Mouse (Mus musculus) forebrain, embryonic 11.5 days (tissue): ENCODE measurements around the gene Zranb1. TPM values are rescaled to one million over a fixed set of nuclear protein-coding genes. Genes with fewer than 3 reads are reported as not detected.

Experiments
- ATAC-seq: fragments of 200-750 bp; cut with Nextera tagmentation; replicated peaks from 2 replicates; pipeline ENCODE4 v1.8.0; 2017; ENCODE audit warnings: moderate TSS enrichment; ENCODE audit not compliant: low FRiP score
- DNase-seq: peaks from one replicate; pipeline ENCODE4 v3.0.0-alpha.2; 2017; ENCODE audit warnings: low spot score
- H3K27ac ChIP-seq: fragments of 300-500 bp; sonication (generic); 2 replicates; pipeline ENCODE4 v1.5.1; 2014; ENCODE audit warnings: low read depth, low read length
- H3K27me3 ChIP-seq: fragments of 300-500 bp; sonication (generic); 2 replicates; pipeline ENCODE4 v1.6.1; 2014; ENCODE audit warnings: mild to moderate bottlenecking, low read length, mixed read lengths; ENCODE audit not compliant: control insufficient read depth, insufficient read depth
- H3K36me3 ChIP-seq: fragments of 300-500 bp; sonication (generic); 2 replicates; pipeline ENCODE4 v1.6.1; 2014; ENCODE audit warnings: mild to moderate bottlenecking, low read length, moderate library complexity, mixed read lengths; ENCODE audit not compliant: control insufficient read depth, insufficient read depth
- H3K4me1 ChIP-seq: fragments of 300-500 bp; sonication (generic); replicated peaks from 2 replicates; pipeline ENCODE4 v1.6.1; 2014; ENCODE audit warnings: low read length, mixed read lengths; ENCODE audit not compliant: control insufficient read depth, insufficient read depth
- H3K4me2 ChIP-seq: fragments of 300-500 bp; sonication (generic); 2 replicates; pipeline ENCODE4 v1.6.1; 2014; ENCODE audit warnings: low read depth, mild to moderate bottlenecking, low read length, moderate library complexity, mixed read lengths; ENCODE audit not compliant: severe bottlenecking
- H3K4me3 ChIP-seq: fragments of 300-500 bp; sonication (generic); 2 replicates; pipeline ENCODE4 v1.5.1; 2014; ENCODE audit warnings: low read depth, low read length
- H3K9ac ChIP-seq: fragments of 300-500 bp; sonication (generic); 2 replicates; pipeline ENCODE4 v1.6.1; 2014; ENCODE audit warnings: low read length
- H3K9me3 ChIP-seq: fragments of 300-500 bp; sonication (generic); 2 replicates; pipeline ENCODE4 v1.6.1; 2016; ENCODE audit warnings: low read length, mixed read lengths; ENCODE audit not compliant: control insufficient read depth
- WGBS: fragments of 180-500 bp; shearing (Covaris S2); extraction: QIAGEN DNeasy Blood & Tissue Kit; methylation state at CpG from one replicate; pipeline ENCODE4 v1.1.7; 2014; 5-methylcytosine and 5-hydroxymethylcytosine counted together
- polyA plus RNA-seq: library from polyadenylated mRNA; unstranded; fragments of >200 nt; fragmentation: Nextera tagmentation; extraction: Ambion mirVana; gene quantifications from 2 replicates; pipeline ENCODE4 v1.2.1, GENCODE M21; 2014

The Zranb1 gene
- polyA plus RNA-seq, 1 experiment from 2014 or later, result 18.1 TPM

- no peak overlapping the region for H3K9ac ChIP-seq
- H3K36me3 ChIP-seq, result no peaks in the 10 kb centered on the region
- H3K27me3 ChIP-seq, result no peaks in the 10 kb centered on the region
- no peak overlapping the region for H3K4me3 ChIP-seq
- no peaks in the 10 kb centered on the region for H3K9me3 ChIP-seq
- WGBS, result 70% methylated on average over 2 of the region's 2 CpGs
- H3K4me1 ChIP-seq, result no peaks in the 10 kb centered on the region
- no peak for DNase-seq
- no peak overlapping the region for H3K4me2 ChIP-seq
- no peak overlapping the region for H3K27ac ChIP-seq
- ATAC-seq, result no peak
Measured at GRCm38 (mm10) chr7:132900826-132901531, 30.0 kb upstream of the Zranb1 start.

GRCm38 (mm10) chr7:132903796-132904195 lies 27.1 kb upstream of the Zranb1 start:
- 84% methylated on average over 3 of the region's 3 CpGs for WGBS
- no peak overlapping the region for H3K9ac ChIP-seq
- H3K9me3 ChIP-seq, result no peaks in the 10 kb centered on the region; the same call in 1 of the 2 replicates
- ATAC-seq, result no peak
- no peak overlapping the region for H3K4me3 ChIP-seq
- DNase-seq, result no peak
- H3K27ac ChIP-seq, result no peak overlapping the region
- no peaks in the 10 kb centered on the region for H3K4me1 ChIP-seq
- no peak overlapping the region for H3K4me2 ChIP-seq
- H3K27me3 ChIP-seq, result no peaks in the 10 kb centered on the region
- no peaks in the 10 kb centered on the region for H3K36me3 ChIP-seq

GRCm38 (mm10) chr7:132921971-132922370 lies 9.0 kb upstream of the Zranb1 start:
- no peak for ATAC-seq
- WGBS, result 37% methylated on average over 3 of the region's 3 CpGs
- H3K27me3 ChIP-seq, result no peaks in the 10 kb centered on the region

DNA sequence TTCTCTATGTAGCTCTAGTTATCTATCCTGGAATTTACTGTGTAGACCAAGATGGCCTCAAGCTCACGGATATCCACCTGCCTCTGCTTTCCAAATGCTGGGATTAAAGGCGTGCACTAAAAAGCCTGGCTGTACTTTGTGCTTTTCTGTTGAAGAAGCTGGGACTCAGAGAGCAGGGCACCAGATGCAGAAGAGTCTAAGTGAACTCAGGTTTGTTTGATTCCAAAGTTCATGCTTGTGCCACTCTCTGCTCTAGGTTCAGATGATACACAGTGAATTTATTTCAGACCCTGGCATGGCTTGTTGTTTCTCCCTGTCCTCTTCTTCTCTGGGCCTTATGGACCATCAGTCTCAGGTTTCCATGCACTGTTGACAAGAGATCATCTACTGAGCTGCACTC lies 5.7 kb upstream of the Zranb1 start:
- ATAC-seq (no peak), DNase-seq (no peak)
- 67% methylated on average over 2 of the region's 2 CpGs for WGBS

More at GRCm38 (mm10) chr7:132921971-132922370, 9.0 kb upstream of the Zranb1 start:
- Histone ChIP-seq H3K36me3 (no peaks in the 10 kb centered on the region), H3K9ac (no peak overlapping the region), H3K27ac (no peak overlapping the region), H3K9me3 (no peaks in the 10 kb centered on the region), H3K4me2 (no peak overlapping the region), H3K4me1 (no peaks in the 10 kb centered on the region), H3K4me3 (no peak overlapping the region)
- no peak for DNase-seq

GRCm38 (mm10) chr7:132927201-132927600 lies 3.7 kb upstream of the Zranb1 start:
- H3K4me1 ChIP-seq, result peaks cover 3% of the 10 kb centered on the region; the same call in 1 of the 2 replicates

More for the DNA sequence above, 5.7 kb upstream of the Zranb1 start:
- no peaks in the 10 kb centered on the region for H3K9me3 ChIP-seq
- H3K4me2 ChIP-seq, result no peak overlapping the region
- no peak overlapping the region for H3K4me3 ChIP-seq
- H3K27ac ChIP-seq, result no peak overlapping the region
- H3K4me1 ChIP-seq, result 0 out of 2 replicates have a peak, but pooled peaks cover 3% of the 10 kb centered on the region
- H3K27me3 ChIP-seq, result no peaks in the 10 kb centered on the region
- no peaks in the 10 kb centered on the region for H3K36me3 ChIP-seq
- no peak overlapping the region for H3K9ac ChIP-seq

GRCm38 (mm10) chr7:132930055-132930454 lies 887 bp upstream of the Zranb1 start:
- H3K4me3 ChIP-seq, result peak overlapping the region; percentile 97
- peaks cover 3% of the 10 kb centered on the region; the same call in 1 of the 2 replicates for H3K4me1 ChIP-seq
- ATAC-seq, result no peak
- no peak overlapping the region for H3K27ac ChIP-seq
- peak overlapping the region; percentile 63; the same call in 1 of the 2 replicates for H3K9ac ChIP-seq
- H3K4me2 ChIP-seq, result peak overlapping the region; percentile 49; the same call in 1 of the 2 replicates
- no peaks in the 10 kb centered on the region for H3K27me3 ChIP-seq
- no peaks in the 10 kb centered on the region for H3K9me3 ChIP-seq
- H3K36me3 ChIP-seq, result no peaks in the 10 kb centered on the region
- WGBS, result 86% methylated on average over 5 of the region's 5 CpGs
- no peak for DNase-seq

More at GRCm38 (mm10) chr7:132927201-132927600, 3.7 kb upstream of the Zranb1 start:
- no peaks in the 10 kb centered on the region for H3K27me3 ChIP-seq
- H3K4me2 ChIP-seq, result no peak overlapping the region
- H3K27ac ChIP-seq, result no peak overlapping the region
- H3K36me3 ChIP-seq, result no peaks in the 10 kb centered on the region
- DNase-seq, result no peak
- H3K4me3 ChIP-seq, result no peak overlapping the region
- H3K9me3 ChIP-seq, result no peaks in the 10 kb centered on the region
- no peak overlapping the region for H3K9ac ChIP-seq
- 68% methylated on average over 3 of the region's 3 CpGs for WGBS
- ATAC-seq, result no peak

DNA sequence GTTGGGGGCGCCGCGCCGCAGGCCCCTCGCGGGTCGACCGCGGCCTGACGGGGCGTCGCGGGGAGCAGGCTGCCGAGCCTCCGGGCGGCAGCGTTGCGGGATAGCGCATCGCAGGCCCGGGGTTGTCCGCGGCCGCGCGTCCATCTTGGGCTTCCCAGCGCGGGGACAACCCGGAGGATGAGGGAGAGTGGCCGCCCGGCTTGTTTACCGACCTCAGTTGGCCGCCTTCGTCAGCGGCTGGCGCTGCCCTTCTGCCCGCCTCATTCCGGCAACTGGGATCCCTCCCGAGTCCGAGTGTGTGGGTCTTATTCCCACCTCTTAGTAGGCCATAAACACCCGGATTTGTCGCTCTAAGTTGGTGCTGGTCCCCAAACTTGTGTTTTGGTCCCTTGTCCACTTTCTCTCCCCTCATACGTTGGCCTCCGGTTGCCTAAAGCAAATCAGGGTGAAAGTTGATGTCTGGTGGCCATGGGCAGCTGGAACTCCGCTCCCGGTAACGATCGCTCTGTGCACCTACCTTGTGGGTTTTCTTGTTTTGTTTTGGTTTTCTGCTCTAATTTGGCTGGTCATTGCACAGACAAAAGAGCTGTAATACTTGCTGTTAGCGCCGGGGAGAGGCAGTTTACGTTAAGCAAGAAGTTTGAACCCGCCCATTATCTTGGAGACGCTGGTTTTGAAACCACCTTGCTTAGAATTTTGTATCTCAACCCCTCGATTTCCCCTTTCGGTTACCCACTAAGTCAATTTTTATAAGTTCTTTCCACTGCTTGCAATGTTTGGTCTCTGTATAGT lies 814 bp downstream of the Zranb1 start:
- Histone ChIP-seq H3K27me3 (no peaks in the 10 kb centered on the region), H3K9ac (peak overlapping the region; percentile 94), H3K27ac (peak overlapping the region; percentile 90), H3K4me3 (peak overlapping the region; percentile 97), H3K4me2 (peak overlapping the region; percentile 76), H3K4me1 (peaks cover 3% of the 10 kb centered on the region; the same call in 1 of the 2 replicates), H3K36me3 (no peaks in the 10 kb centered on the region), H3K9me3 (no peaks in the 10 kb centered on the region)
- ATAC-seq (no peak), DNase-seq (peak; percentile 78)
- WGBS, result under 1% methylated on average over 45 of the region's 55 CpGs

DNA sequence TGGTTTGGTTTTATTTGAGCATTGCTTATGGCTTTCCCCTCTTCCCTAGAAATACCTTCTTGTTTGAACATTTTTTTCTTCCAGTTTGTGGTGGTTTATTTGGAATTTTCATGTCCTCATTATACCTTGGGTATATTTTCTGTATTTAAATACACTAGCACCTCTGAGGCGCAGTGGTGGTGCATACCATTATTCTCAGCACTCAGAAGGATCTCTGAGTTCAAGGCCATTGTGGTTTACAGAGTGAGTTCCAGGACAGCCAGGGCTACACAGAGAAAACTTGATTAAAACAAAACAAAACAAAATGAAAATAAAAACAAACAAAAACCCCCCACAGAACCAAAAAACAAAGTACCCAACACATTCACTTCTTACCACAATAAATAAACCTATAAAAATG lies 2.4 kb downstream of the Zranb1 start:
- no peak overlapping the region for H3K9ac ChIP-seq
- no peak for DNase-seq
- no peak overlapping the region for H3K27ac ChIP-seq
- no peak overlapping the region for H3K4me2 ChIP-seq
- no peaks in the 10 kb centered on the region for H3K36me3 ChIP-seq
- H3K27me3 ChIP-seq, result no peaks in the 10 kb centered on the region
- H3K4me3 ChIP-seq, result no peak overlapping the region
- no peaks in the 10 kb centered on the region for H3K9me3 ChIP-seq
- WGBS, result 78% methylated on average over 1 of the region's 1 CpGs
- ATAC-seq, result no peak
- H3K4me1 ChIP-seq, result peaks cover 3% of the 10 kb centered on the region; the same call in 1 of the 2 replicates
